Mouse (Mus musculus): ENCODE data around the gene Rcc1l.

GRCm38 (mm10) chr5:134114981-134115380 is 61.6 kb downstream of the Rcc1l start:
- TF ChIP-seq CTCF (IDR thresholded peaks at IDR 0.05; ENCODE audit: borderline replicate concordance, insufficient read depth, low read length) (no peak), POLR2A (IDR thresholded peaks at IDR 0.05; ENCODE audit: low read depth, low read length) (no peak)
